Mouse (Mus musculus): ENCODE results near the gene Atp5d.

- TF ChIP-seq CTCF (IDR thresholded peaks at IDR 0.05; ENCODE audit: borderline replicate concordance, insufficient read depth, low read depth, low read length) (no peak), POLR2A (IDR thresholded peaks at IDR 0.05; ENCODE audit: borderline replicate concordance, insufficient read depth, low read length) (no peak)
These were observed 4.0 kb upstream of the Atp5d start for GRCm38 (mm10) chr10:80134421-80134820.

All from cerebellum, adult 2 months (tissue).